Mouse (Mus musculus) limb, embryonic 12.5 days (tissue): ENCODE results near the gene Tbc1d10a. TPM values are rescaled to one million over a fixed set of nuclear protein-coding genes. Genes with fewer than 3 reads are reported as not detected.

Source experiments
- ATAC-seq: fragments of 200-750 bp; cut with Nextera tagmentation; 2 replicates; pipeline ENCODE4 v1.8.0; 2017; ENCODE audit warnings: low read depth, moderate TSS enrichment; ENCODE audit not compliant: insufficient number of reproducible peaks, insufficient read depth, low FRiP score, low TSS enrichment
- H3K27ac ChIP-seq: fragments of 300-500 bp; sonication (generic); 2 replicates; pipeline ENCODE4 v1.5.1; 2016; ENCODE audit warnings: mild to moderate bottlenecking, moderate library complexity
- H3K27me3 ChIP-seq: fragments of 300-500 bp; sonication (generic); 2 replicates; pipeline ENCODE4 v1.6.1; 2016; ENCODE audit warnings: mild to moderate bottlenecking, moderate library complexity
- H3K36me3 ChIP-seq: fragments of 300-500 bp; sonication (generic); 2 replicates; pipeline ENCODE4 v1.6.1; 2016; ENCODE audit warnings: mild to moderate bottlenecking, moderate library complexity
- H3K4me1 ChIP-seq: fragments of 300-500 bp; sonication (generic); replicated peaks from 2 replicates; pipeline ENCODE4 v1.6.1; 2016
- H3K4me2 ChIP-seq: fragments of 300-500 bp; sonication (generic); 2 replicates; pipeline ENCODE4 v1.6.1; 2016; ENCODE audit warnings: mild to moderate bottlenecking, moderate library complexity
- H3K4me3 ChIP-seq: fragments of 300-500 bp; sonication (generic); replicated peaks from 2 replicates; pipeline ENCODE4 v1.5.1; 2016; ENCODE audit warnings: mild to moderate bottlenecking
- H3K9ac ChIP-seq: fragments of 300-500 bp; sonication (generic); replicated peaks from 2 replicates; pipeline ENCODE4 v1.6.1; 2016; ENCODE audit warnings: mild to moderate bottlenecking, moderate library complexity
- H3K9me3 ChIP-seq: fragments of 300-500 bp; sonication (generic); 2 replicates; pipeline ENCODE4 v1.6.1; 2016; ENCODE audit warnings: mild to moderate bottlenecking, moderate library complexity
- WGBS: fragments of 180-500 bp; shearing (Covaris S2); methylation state at CpG from one replicate; pipeline ENCODE4 v1.1.7; 2016; 5-methylcytosine and 5-hydroxymethylcytosine counted together
- polyA plus RNA-seq: library from polyadenylated mRNA; unstranded; fragments of >200 nt; fragmentation: Nextera tagmentation; extraction: Ambion mirVana; gene quantifications from 2 replicates; pipeline ENCODE4 v1.2.1, GENCODE M21; 2016

Tbc1d10a gene
- polyA plus RNA-seq, 1 experiment from 2014 or later: 36.8 TPM

- WGBS: 89% methylated on average over 12 of the region's 12 CpGs
- Histone ChIP-seq H3K4me3 (no peak overlapping the region), H3K27ac (no peak overlapping the region), H3K4me2 (no peak overlapping the region), H3K9me3 (no peaks in the 10 kb centered on the region), H3K4me1 (no peaks in the 10 kb centered on the region), H3K36me3 (peaks cover 27% of the 10 kb centered on the region), H3K27me3 (no peaks in the 10 kb centered on the region), H3K9ac (no peak overlapping the region)
- no peak for ATAC-seq
These were observed 16.6 kb downstream of the Tbc1d10a start for GRCm38 (mm10) chr11:4202995-4203704.

GRCm38 (mm10) chr11:4203705-4204074, 17.1 kb downstream of the Tbc1d10a start:
- no peak overlapping the region for H3K27ac ChIP-seq
- peaks cover 32% of the 10 kb centered on the region for H3K36me3 ChIP-seq
- H3K27me3 ChIP-seq: no peaks in the 10 kb centered on the region
- H3K4me2 ChIP-seq: no peak overlapping the region
- no peak for ATAC-seq
- no peak overlapping the region for H3K9ac ChIP-seq
- no peaks in the 10 kb centered on the region for H3K9me3 ChIP-seq
- no peaks in the 10 kb centered on the region for H3K4me1 ChIP-seq
- no peak overlapping the region for H3K4me3 ChIP-seq
- WGBS: 50% methylated on average over 2 of the region's 2 CpGs

GRCm38 (mm10) chr11:4205097-4205655, 18.6 kb downstream of the Tbc1d10a start:
- no peaks in the 10 kb centered on the region for H3K9me3 ChIP-seq
- H3K9ac ChIP-seq: no peak overlapping the region
- H3K4me2 ChIP-seq: no peak overlapping the region
- H3K4me1 ChIP-seq: no peaks in the 10 kb centered on the region
- H3K27me3 ChIP-seq: no peaks in the 10 kb centered on the region
- peaks cover 47% of the 10 kb centered on the region for H3K36me3 ChIP-seq
- H3K27ac ChIP-seq: no peak overlapping the region
- no peak overlapping the region for H3K4me3 ChIP-seq
- WGBS: 76% methylated on average over 5 of the region's 5 CpGs
- ATAC-seq: no peak

GRCm38 (mm10) chr11:4205951-4206350, 19.4 kb downstream of the Tbc1d10a start:
- H3K4me2 ChIP-seq: no peak overlapping the region
- H3K27ac ChIP-seq: no peak overlapping the region
- peaks cover 55% of the 10 kb centered on the region for H3K36me3 ChIP-seq
- H3K4me1 ChIP-seq: no peaks in the 10 kb centered on the region
- H3K27me3 ChIP-seq: no peaks in the 10 kb centered on the region
- no peak for ATAC-seq
- no peak overlapping the region for H3K9ac ChIP-seq
- no peaks in the 10 kb centered on the region for H3K9me3 ChIP-seq
- WGBS: 91% methylated on average over 7 of the region's 7 CpGs
- H3K4me3 ChIP-seq: no peak overlapping the region

- H3K4me3 ChIP-seq: no peak overlapping the region
- H3K36me3 ChIP-seq: peaks cover 60% of the 10 kb centered on the region
- no peaks in the 10 kb centered on the region for H3K27me3 ChIP-seq
- H3K9me3 ChIP-seq: no peaks in the 10 kb centered on the region
- H3K4me2 ChIP-seq: no peak overlapping the region
- WGBS: 71% methylated on average over 6 of the region's 6 CpGs
- no peaks in the 10 kb centered on the region for H3K4me1 ChIP-seq
- ATAC-seq: no peak
- H3K9ac ChIP-seq: no peak overlapping the region
- H3K27ac ChIP-seq: no peak overlapping the region
These were observed 20.0 kb downstream of the Tbc1d10a start for GRCm38 (mm10) chr11:4206563-4206962.

- H3K27ac ChIP-seq: no peak overlapping the region
- H3K4me1 ChIP-seq: no peaks in the 10 kb centered on the region
- peaks cover 71% of the 10 kb centered on the region for H3K36me3 ChIP-seq
- WGBS: 91% methylated on average over 9 of the region's 9 CpGs
- H3K4me2 ChIP-seq: no peak overlapping the region
- H3K4me3 ChIP-seq: no peak overlapping the region
- H3K9ac ChIP-seq: no peak overlapping the region
- no peaks in the 10 kb centered on the region for H3K9me3 ChIP-seq
- ATAC-seq: no peak
- no peaks in the 10 kb centered on the region for H3K27me3 ChIP-seq
These were observed 21.1 kb downstream of the Tbc1d10a start for GRCm38 (mm10) chr11:4207655-4208054.

GRCm38 (mm10) chr11:4209556-4209955, 23.0 kb downstream of the Tbc1d10a start:
- Histone ChIP-seq H3K9ac (no peak overlapping the region), H3K9me3 (no peaks in the 10 kb centered on the region), H3K36me3 (peaks cover 90% of the 10 kb centered on the region), H3K4me2 (no peak overlapping the region), H3K27me3 (no peaks in the 10 kb centered on the region), H3K4me1 (no peaks in the 10 kb centered on the region), H3K4me3 (no peak overlapping the region), H3K27ac (no peak overlapping the region)
- ATAC-seq: no peak
- WGBS: 75% methylated on average over 5 of the region's 5 CpGs

- Histone ChIP-seq H3K4me1 (no peaks in the 10 kb centered on the region), H3K36me3 (peaks cover 99% of the 10 kb centered on the region), H3K27ac (no peak overlapping the region), H3K4me3 (no peak overlapping the region), H3K4me2 (no peak overlapping the region), H3K9ac (no peak overlapping the region), H3K27me3 (no peaks in the 10 kb centered on the region), H3K9me3 (no peaks in the 10 kb centered on the region)
- WGBS: 69% methylated on average over 1 of the region's 1 CpGs
- no peak for ATAC-seq
These were observed 24.2 kb downstream of the Tbc1d10a start for GRCm38 (mm10) chr11:4210786-4211185.

- H3K4me1 ChIP-seq: peaks cover 3% of the 10 kb centered on the region; the same call in 1 of the 2 replicates
- no peak overlapping the region for H3K9ac ChIP-seq
- H3K27me3 ChIP-seq: peaks cover 7% of the 10 kb centered on the region
- H3K9me3 ChIP-seq: peaks cover 5% of the 10 kb centered on the region; the same call in 1 of the 2 replicates
- no peak for ATAC-seq
- 93% methylated on average over 10 of the region's 10 CpGs for WGBS
- no peak overlapping the region for H3K4me3 ChIP-seq
- H3K27ac ChIP-seq: no peak overlapping the region
- no peak overlapping the region for H3K4me2 ChIP-seq
- peaks cover 84% of the 10 kb centered on the region for H3K36me3 ChIP-seq
These were observed 26.5 kb downstream of the Tbc1d10a start for GRCm38 (mm10) chr11:4213107-4213506.

- WGBS: 96% methylated on average over 14 of the region's 14 CpGs
- Histone ChIP-seq H3K27ac (no peak overlapping the region), H3K36me3 (peaks cover 69% of the 10 kb centered on the region), H3K4me2 (no peak overlapping the region), H3K9me3 (peaks cover 5% of the 10 kb centered on the region; the same call in 1 of the 2 replicates), H3K27me3 (peaks cover 22% of the 10 kb centered on the region), H3K9ac (no peak overlapping the region), H3K4me1 (peaks cover 14% of the 10 kb centered on the region; the same call in 1 of the 2 replicates), H3K4me3 (no peak overlapping the region)
- no peak for ATAC-seq
These were observed 28.0 kb downstream of the Tbc1d10a start for GRCm38 (mm10) chr11:4214572-4214971.

GRCm38 (mm10) chr11:4215061-4215460, 28.5 kb downstream of the Tbc1d10a start:
- Histone ChIP-seq H3K27me3 (peaks cover 26% of the 10 kb centered on the region), H3K9me3 (peaks cover 5% of the 10 kb centered on the region; the same call in 1 of the 2 replicates), H3K9ac (no peak overlapping the region), H3K36me3 (peaks cover 64% of the 10 kb centered on the region), H3K4me1 (peaks cover 14% of the 10 kb centered on the region; the same call in 1 of the 2 replicates), H3K4me3 (no peak overlapping the region), H3K4me2 (no peak overlapping the region), H3K27ac (no peak overlapping the region)
- ATAC-seq: no peak
- WGBS: 81% methylated on average over 10 of the region's 10 CpGs
